Mouse (Mus musculus): Measurements from ENCODE around the gene Cntnap2. TPM values are rescaled to one million over a fixed set of nuclear protein-coding genes. Genes with fewer than 3 reads are reported as not detected.

The Cntnap2 gene
- polyA plus RNA-seq, 1 experiment from 2014 or later, result 0.63 TPM

DNA sequence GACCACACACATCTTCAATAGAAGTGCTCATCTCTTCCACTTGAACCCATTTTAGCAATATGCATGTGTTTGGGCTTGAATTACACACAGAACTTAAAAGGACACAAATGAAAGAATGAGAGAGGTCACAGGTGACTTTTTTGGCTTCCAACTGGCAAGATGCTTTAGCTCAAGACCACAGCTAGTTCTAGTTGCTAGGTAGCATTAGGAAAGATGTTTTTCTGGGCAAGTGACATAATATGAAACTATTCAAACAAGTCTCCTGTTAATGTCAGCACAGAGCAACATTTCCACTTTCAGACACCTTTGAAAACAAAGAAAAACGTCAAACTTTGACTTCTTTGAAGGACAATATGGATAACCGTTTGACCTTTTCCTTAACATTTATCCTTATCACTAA, 1657.4 kb downstream of the Cntnap2 start:
- Histone ChIP-seq H3K9ac (no peak overlapping the region), H3K36me3 (no peaks in the 10 kb centered on the region), H3K27ac (replicated peaks) (no peak overlapping the region), H3K4me1 (no peaks in the 10 kb centered on the region), H3K27me3 (replicated peaks) (no peaks in the 10 kb centered on the region), H3K4me2 (no peak overlapping the region), H3K4me3 (no peak overlapping the region), H3K9me3 (no peaks in the 10 kb centered on the region)
- ATAC-seq (ENCODE audit: extremely low read depth, insufficient number of reproducible peaks, low FRiP score, low TSS enrichment), result no peak
- 41% methylated on average over 2 of the region's 2 CpGs for WGBS

DNA sequence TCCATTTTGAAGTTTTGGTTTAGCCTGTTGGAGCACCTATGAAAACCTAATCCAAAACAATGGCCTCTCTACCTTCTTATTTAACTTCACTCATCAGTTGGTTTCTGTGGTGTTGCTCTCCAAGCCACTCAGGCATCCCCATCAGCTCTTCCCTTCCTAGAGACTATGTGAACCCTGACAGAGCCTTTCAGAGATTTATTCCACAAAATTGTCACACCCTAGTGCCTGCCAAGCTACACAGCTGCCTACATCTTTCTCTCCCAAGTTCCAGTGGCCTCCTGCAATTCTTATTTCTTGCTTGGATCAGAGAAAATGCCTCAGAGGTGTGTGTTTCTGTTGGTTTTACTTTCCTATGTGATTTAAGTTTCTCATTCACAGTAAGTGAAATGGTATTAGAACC, 1674.6 kb downstream of the Cntnap2 start:
- no peak overlapping the region for H3K4me2 ChIP-seq
- no peak overlapping the region for H3K9ac ChIP-seq
- no peaks in the 10 kb centered on the region for H3K27me3 ChIP-seq (replicated peaks)
- no peak for ATAC-seq (ENCODE audit: extremely low read depth, insufficient number of reproducible peaks, low FRiP score, low TSS enrichment)
- H3K9me3 ChIP-seq, result no peaks in the 10 kb centered on the region
- H3K27ac ChIP-seq (replicated peaks), result no peak overlapping the region
- H3K4me1 ChIP-seq, result no peaks in the 10 kb centered on the region
- H3K36me3 ChIP-seq, result no peaks in the 10 kb centered on the region
- no peak overlapping the region for H3K4me3 ChIP-seq

DNA sequence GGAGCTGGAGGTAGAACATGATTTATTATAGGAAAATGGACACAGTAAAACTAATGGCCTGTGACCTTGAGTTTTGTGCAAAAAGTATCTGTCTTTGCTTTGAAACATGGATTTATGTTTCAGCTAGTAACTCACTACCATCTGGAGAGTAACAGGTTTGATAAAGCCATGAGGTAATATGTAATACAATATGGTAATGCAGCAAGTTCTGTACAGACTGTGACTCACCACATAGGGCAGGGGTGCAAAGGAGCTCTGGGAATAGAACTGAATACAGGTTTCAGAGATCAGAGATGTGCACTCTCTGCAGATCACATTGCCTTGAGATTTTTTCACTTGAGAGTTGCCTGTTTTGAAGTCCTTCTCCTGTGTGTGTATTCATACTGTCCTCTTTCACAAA, 1689.3 kb downstream of the Cntnap2 start:
- H3K4me2 ChIP-seq, result no peak overlapping the region
- H3K36me3 ChIP-seq, result no peaks in the 10 kb centered on the region
- no peaks in the 10 kb centered on the region for H3K9me3 ChIP-seq
- H3K9ac ChIP-seq, result no peak overlapping the region
- no peaks in the 10 kb centered on the region for H3K4me1 ChIP-seq
- no peak overlapping the region for H3K4me3 ChIP-seq
- H3K27me3 ChIP-seq (replicated peaks), result no peaks in the 10 kb centered on the region
- ATAC-seq (ENCODE audit: extremely low read depth, insufficient number of reproducible peaks, low FRiP score, low TSS enrichment), result no peak
- no peak overlapping the region for H3K27ac ChIP-seq (replicated peaks)

DNA sequence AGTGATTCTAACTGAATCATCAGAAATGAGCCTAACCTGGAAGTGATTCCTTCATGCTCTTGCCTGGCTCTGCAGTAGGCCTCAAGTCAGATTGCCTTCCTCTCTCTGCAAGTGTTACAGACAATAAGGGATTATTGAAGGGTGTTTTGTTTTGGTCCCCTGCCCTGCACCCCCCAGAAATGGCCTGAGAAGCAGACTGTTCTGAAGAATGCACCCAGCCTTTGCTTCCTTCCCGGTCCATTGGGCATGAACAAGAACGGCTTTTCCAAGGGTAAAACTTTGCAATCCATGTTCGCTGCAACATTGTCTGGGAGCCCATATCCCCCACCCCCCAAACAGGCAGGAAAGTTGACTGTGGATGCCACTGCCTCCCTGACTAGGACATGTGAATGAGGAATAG, 1704.3 kb downstream of the Cntnap2 start:
- Histone ChIP-seq H3K4me2 (no peak overlapping the region), H3K36me3 (no peaks in the 10 kb centered on the region), H3K27ac (replicated peaks) (no peak overlapping the region), H3K4me1 (no peaks in the 10 kb centered on the region), H3K9me3 (no peaks in the 10 kb centered on the region), H3K9ac (no peak overlapping the region), H3K4me3 (no peak overlapping the region), H3K27me3 (replicated peaks) (no peaks in the 10 kb centered on the region)
- WGBS, result 87% methylated on average over 3 of the region's 3 CpGs
- ATAC-seq (ENCODE audit: extremely low read depth, insufficient number of reproducible peaks, low FRiP score, low TSS enrichment), result no peak

DNA sequence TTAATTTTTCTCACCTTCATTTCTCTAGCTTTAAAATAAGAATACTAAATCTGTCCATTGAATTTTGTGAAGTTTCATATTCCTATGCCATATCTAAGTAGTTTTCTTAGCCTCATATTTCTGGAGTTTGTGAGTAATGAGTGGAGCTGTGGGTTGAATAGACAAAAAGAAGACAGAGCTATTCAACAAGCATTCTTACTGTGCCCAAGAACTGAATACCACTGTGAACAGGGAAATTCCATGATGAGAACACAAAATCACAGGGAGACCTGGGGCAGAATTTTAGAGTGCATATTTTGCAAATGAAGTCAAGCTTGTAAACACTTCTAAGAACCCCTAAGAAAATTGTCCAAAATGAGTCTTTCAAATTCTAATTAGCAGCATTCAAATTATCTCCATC, 1715.4 kb downstream of the Cntnap2 start:
- Histone ChIP-seq H3K36me3 (no peaks in the 10 kb centered on the region), H3K4me2 (no peak overlapping the region), H3K27ac (replicated peaks) (no peak overlapping the region), H3K4me1 (no peaks in the 10 kb centered on the region), H3K4me3 (no peak overlapping the region), H3K9me3 (no peaks in the 10 kb centered on the region), H3K27me3 (replicated peaks) (no peaks in the 10 kb centered on the region), H3K9ac (no peak overlapping the region)
- ATAC-seq (ENCODE audit: extremely low read depth, insufficient number of reproducible peaks, low FRiP score, low TSS enrichment), result no peak

DNA sequence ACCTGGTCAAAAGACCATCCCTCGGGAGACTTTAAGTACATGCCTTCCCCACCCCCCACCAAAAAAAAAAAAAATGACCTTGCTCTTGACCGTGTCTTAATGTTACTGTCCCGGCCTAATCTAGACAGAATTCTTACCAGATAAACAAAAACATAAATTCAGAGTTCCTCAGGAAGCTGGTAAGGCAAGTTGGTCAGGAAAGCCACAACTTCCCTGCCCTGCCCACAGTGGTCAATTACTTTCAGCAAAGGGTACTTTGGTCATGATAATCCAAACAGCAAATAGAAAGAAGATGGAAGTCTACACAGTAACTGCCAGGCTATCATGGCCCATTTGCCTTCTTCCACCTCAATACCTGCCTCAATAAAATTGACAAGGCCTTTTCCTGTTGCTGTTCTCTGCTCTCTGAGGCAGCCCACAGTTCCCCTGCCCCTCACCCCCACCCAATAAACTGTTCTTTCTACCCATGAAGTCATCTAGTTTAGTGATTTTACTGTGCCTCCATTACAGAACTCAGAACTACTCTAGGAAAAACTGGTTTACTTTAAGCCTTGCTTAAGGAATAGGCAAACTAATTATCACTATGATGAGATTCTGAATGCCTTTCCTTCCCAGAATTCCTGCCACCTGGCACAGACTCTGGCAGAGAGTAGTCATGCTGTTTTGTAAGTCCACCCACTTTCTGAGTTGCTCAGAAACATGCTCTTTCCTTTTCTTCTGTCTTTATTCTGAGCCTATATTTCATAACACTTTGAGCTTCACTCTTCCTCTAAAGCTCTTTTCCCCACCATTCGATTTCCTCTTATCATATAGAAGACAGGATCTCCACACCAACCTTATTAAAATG, 1743.3 kb downstream of the Cntnap2 start:
- no peak for ATAC-seq (ENCODE audit: extremely low read depth, insufficient number of reproducible peaks, low FRiP score, low TSS enrichment)
- 65% methylated on average over 4 of the region's 4 CpGs for WGBS
- no peaks in the 10 kb centered on the region for H3K27me3 ChIP-seq (replicated peaks)
- no peaks in the 10 kb centered on the region for H3K4me1 ChIP-seq
- H3K4me3 ChIP-seq, result no peak overlapping the region
- no peak overlapping the region for H3K4me2 ChIP-seq
- no peaks in the 10 kb centered on the region for H3K36me3 ChIP-seq
- no peaks in the 10 kb centered on the region for H3K9me3 ChIP-seq
- H3K27ac ChIP-seq (replicated peaks), result no peak overlapping the region
- no peak overlapping the region for H3K9ac ChIP-seq

DNA sequence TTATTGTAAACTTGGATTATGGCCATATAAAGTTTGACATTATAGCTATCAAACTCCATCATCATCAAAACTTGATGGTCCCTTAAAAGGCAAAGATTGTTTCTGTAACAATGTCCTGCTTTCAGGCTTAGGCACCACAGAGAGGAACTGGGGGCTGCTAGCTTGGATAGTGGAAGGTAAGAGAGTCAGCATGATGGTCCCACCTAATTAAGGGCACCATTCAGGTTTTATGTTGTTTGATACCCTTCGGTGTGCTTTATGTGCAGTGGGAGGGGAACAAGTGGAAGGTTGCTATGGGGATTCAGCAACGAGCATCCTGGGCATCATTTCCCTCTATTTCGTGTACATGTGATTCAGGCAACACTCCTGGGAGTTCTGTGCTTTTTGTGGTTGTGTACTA, 1797.5 kb downstream of the Cntnap2 start:
- 77% methylated on average over 3 of the region's 3 CpGs for WGBS
- Histone ChIP-seq H3K27me3 (replicated peaks) (no peaks in the 10 kb centered on the region), H3K27ac (replicated peaks) (no peak overlapping the region), H3K4me3 (no peak overlapping the region), H3K9me3 (no peaks in the 10 kb centered on the region), H3K9ac (no peak overlapping the region), H3K4me2 (no peak overlapping the region), H3K4me1 (peaks cover 9% of the 10 kb centered on the region; the same call in 1 of the 2 replicates), H3K36me3 (no peaks in the 10 kb centered on the region)
- no peak for ATAC-seq (ENCODE audit: extremely low read depth, insufficient number of reproducible peaks, low FRiP score, low TSS enrichment)

DNA sequence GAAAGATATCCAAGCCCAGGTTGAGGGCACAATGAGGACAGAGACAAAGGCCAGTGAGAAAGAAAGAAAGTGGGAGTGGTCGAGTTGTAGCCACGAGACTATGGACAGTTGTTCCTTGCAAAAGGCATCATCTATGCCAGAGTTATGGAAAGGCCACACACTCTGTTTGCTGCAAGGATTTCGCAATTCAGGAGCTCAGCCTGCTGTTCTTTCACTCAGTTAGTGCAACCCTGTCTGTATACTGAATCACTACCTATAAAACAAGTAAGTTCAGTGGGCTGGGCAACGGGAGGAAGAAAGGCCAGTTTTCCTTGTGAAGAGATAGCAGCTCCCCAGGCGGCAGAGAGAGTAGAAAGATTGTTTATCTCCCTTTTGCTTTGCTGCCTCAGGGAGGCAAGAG, 1801.9 kb downstream of the Cntnap2 start:
- no peak overlapping the region for H3K27ac ChIP-seq (replicated peaks)
- H3K4me3 ChIP-seq, result no peak overlapping the region
- H3K27me3 ChIP-seq (replicated peaks), result no peaks in the 10 kb centered on the region
- H3K4me1 ChIP-seq, result peaks cover 11% of the 10 kb centered on the region; the same call in 1 of the 2 replicates
- 13% methylated on average over 5 of the region's 5 CpGs for WGBS
- H3K36me3 ChIP-seq, result no peaks in the 10 kb centered on the region
- H3K9ac ChIP-seq, result no peak overlapping the region
- H3K4me2 ChIP-seq, result 0 out of 2 replicates have a peak overlapping the region, but pooled peaks have one; percentile 1
- no peaks in the 10 kb centered on the region for H3K9me3 ChIP-seq
- ATAC-seq (ENCODE audit: extremely low read depth, insufficient number of reproducible peaks, low FRiP score, low TSS enrichment), result no peak

DNA sequence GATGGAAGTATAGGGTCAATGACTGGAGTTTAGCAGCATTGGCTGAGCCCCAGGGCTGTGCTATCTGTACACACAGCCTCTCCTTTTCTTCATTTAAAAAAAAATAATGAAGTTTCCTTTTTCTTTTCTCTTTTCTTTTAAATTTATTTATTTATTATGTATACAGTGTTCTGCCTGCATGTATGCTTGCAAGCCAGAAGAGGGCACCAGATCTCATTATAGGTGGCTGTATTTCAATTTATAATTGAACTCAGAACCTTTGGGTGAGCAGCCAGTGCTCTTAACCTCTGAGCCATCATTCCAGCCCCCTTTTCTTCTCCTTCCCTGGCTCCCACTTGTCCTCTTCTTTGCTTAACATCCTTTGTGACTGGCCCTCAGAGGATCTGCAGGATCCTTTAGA, 1807.2 kb downstream of the Cntnap2 start:
- H3K9me3 ChIP-seq, result no peaks in the 10 kb centered on the region
- no peak overlapping the region for H3K9ac ChIP-seq
- no peaks in the 10 kb centered on the region for H3K36me3 ChIP-seq
- no peak overlapping the region for H3K4me2 ChIP-seq
- peaks cover 5% of the 10 kb centered on the region; the same call in 1 of the 2 replicates for H3K4me1 ChIP-seq
- H3K27ac ChIP-seq (replicated peaks), result no peak overlapping the region
- no peak overlapping the region for H3K4me3 ChIP-seq
- no peak for ATAC-seq (ENCODE audit: extremely low read depth, insufficient number of reproducible peaks, low FRiP score, low TSS enrichment)
- no peaks in the 10 kb centered on the region for H3K27me3 ChIP-seq (replicated peaks)

DNA sequence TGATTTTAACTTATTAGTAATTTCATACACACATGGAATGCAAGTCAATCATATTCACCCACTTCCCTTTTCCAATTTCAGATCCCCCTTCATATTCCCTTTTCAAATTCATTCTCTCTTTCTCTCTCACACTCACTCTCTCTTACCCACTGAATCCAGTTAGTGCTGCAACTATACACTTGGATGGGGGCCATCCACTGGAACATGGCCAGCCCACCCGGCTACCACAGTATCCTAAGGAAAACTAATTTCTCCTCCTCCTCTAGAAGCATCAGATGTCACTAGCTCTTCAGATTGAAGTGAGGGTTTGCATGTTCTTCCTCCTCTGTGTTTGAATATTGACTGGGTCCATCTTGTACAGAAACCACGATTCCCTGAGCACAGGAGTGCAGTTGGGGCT, 1827.1 kb downstream of the Cntnap2 start:
- ATAC-seq (ENCODE audit: extremely low read depth, insufficient number of reproducible peaks, low FRiP score, low TSS enrichment), result no peak
- no peaks in the 10 kb centered on the region for H3K36me3 ChIP-seq
- H3K9me3 ChIP-seq, result no peaks in the 10 kb centered on the region
- WGBS, result 57% methylated on average over 2 of the region's 2 CpGs
- H3K9ac ChIP-seq, result no peak overlapping the region
- H3K27ac ChIP-seq (replicated peaks), result no peak overlapping the region
- H3K27me3 ChIP-seq (replicated peaks), result no peaks in the 10 kb centered on the region
- H3K4me1 ChIP-seq, result no peaks in the 10 kb centered on the region
- no peak overlapping the region for H3K4me2 ChIP-seq
- H3K4me3 ChIP-seq, result no peak overlapping the region

DNA sequence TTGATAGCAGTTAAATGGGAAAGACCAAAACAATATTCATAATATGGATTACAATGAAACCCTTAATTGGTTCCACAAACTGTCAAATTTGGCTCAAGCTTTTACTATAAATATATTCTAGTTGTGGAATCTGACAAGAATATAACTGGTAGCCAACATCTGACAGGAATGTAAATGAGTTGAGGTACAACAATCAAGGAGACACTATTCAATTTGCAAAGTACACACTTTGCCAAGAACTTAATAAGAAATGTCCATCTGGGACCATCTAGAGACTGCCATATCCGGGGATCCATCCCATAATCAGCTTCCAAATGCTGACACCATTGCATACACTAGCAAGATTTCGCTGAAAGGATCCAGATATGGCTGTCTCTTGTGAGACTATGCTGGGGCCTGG, 1850.0 kb downstream of the Cntnap2 start:
- 82% methylated on average over 2 of the region's 2 CpGs for WGBS
- Histone ChIP-seq H3K27me3 (replicated peaks) (no peaks in the 10 kb centered on the region), H3K9me3 (no peaks in the 10 kb centered on the region), H3K36me3 (no peaks in the 10 kb centered on the region), H3K4me1 (no peaks in the 10 kb centered on the region), H3K4me2 (no peak overlapping the region), H3K9ac (no peak overlapping the region), H3K27ac (replicated peaks) (no peak overlapping the region), H3K4me3 (no peak overlapping the region)
- no peak for ATAC-seq (ENCODE audit: extremely low read depth, insufficient number of reproducible peaks, low FRiP score, low TSS enrichment)

DNA sequence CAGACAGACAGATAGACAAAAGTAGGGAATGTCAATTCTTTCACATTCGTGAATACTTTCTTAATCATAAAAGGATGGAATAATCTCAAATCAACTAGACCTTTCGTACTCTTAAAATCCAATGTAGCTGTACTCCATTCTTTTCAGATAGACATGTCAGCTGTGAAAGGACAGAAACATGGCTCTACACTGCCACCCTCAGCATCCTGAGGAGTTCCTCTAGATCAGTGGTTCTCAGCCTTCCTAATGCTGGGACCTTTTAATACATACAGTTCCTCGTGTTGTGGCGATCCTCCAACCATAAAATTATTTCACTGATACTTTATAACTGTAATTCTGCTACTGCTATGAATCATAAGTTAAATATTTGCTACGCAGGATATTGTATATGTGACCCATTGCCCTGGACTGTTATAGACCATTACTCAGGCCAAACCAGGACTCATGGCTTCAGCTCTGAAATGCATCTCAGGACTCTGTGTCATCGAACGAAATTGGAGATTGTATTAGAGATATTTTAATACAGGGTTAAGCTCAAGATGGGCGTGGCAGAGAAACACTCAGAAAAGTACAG, 1859.6 kb downstream of the Cntnap2 start:
- H3K27me3 ChIP-seq (replicated peaks), result no peaks in the 10 kb centered on the region
- 57% methylated on average over 8 of the region's 8 CpGs for WGBS
- H3K36me3 ChIP-seq, result no peaks in the 10 kb centered on the region
- no peak for ATAC-seq (ENCODE audit: extremely low read depth, insufficient number of reproducible peaks, low FRiP score, low TSS enrichment)
- H3K4me1 ChIP-seq, result no peaks in the 10 kb centered on the region
- H3K9ac ChIP-seq, result no peak overlapping the region
- H3K27ac ChIP-seq (replicated peaks), result no peak overlapping the region
- no peak overlapping the region for H3K4me3 ChIP-seq
- no peak overlapping the region for H3K4me2 ChIP-seq
- no peaks in the 10 kb centered on the region for H3K9me3 ChIP-seq
